Mouse (Mus musculus): Measurements from ENCODE around the gene Cacna1h. TPM values are rescaled to one million over a fixed set of nuclear protein-coding genes. Genes with fewer than 3 reads are reported as not detected.

Cacna1h gene
- polyA plus RNA-seq, 1 experiment from 2014 or later, result 8.8 TPM

- Histone ChIP-seq H3K27ac (replicated peaks in 1 of 2; ENCODE audit: control insufficient read depth in 1 of 2, insufficient read depth in 1 of 2, low read depth in 2 of 2, low read length in 2 of 2) (no peak overlapping the region), H3K4me3 (ENCODE audit: control insufficient read depth in 1 of 2, insufficient read depth in 1 of 2, low read depth in 1 of 2, low read length in 2 of 2) (no peak overlapping the region), H3K27me3 (ENCODE audit: control insufficient read depth, insufficient read depth, low read length) (no peaks in the 10 kb centered on the region), H3K4me2 (ENCODE audit: low read length) (no peak overlapping the region), H3K4me1 (ENCODE audit: control insufficient read depth in 2 of 2, insufficient read depth in 2 of 2, low read length in 2 of 2) (peaks cover 26 to 32% of the 10 kb centered on the region in 2 experiments), H3K36me3 (ENCODE audit: control insufficient read depth, insufficient read depth, low read length) (peaks cover 15% of the 10 kb centered on the region), H3K9ac (ENCODE audit: low read length) (no peak overlapping the region), H3K9me3 (ENCODE audit: control insufficient read depth, low read length) (no peaks in the 10 kb centered on the region)
- ATAC-seq (ENCODE audit: insufficient number of reproducible peaks, insufficient read depth, low FRiP score, low read depth), result no peak
- 49% methylated on average over 4 of the region's 4 CpGs for WGBS
Measured at GRCm38 (mm10) chr17:25401491-25401890, 32.1 kb downstream of the Cacna1h start.

GRCm38 (mm10) chr17:25400443-25400842 is 33.1 kb downstream of the Cacna1h start:
- Histone ChIP-seq H3K36me3 (ENCODE audit: control insufficient read depth, insufficient read depth, low read length) (peaks cover 25% of the 10 kb centered on the region), H3K9ac (ENCODE audit: low read length) (no peak overlapping the region), H3K4me2 (ENCODE audit: low read length) (no peak overlapping the region), H3K4me3 (ENCODE audit: control insufficient read depth in 1 of 2, insufficient read depth in 1 of 2, low read depth in 1 of 2, low read length in 2 of 2) (no peak overlapping the region), H3K27ac (replicated peaks in 1 of 2; ENCODE audit: control insufficient read depth in 1 of 2, insufficient read depth in 1 of 2, low read depth in 2 of 2, low read length in 2 of 2) (no peak overlapping the region), H3K27me3 (ENCODE audit: control insufficient read depth, insufficient read depth, low read length) (no peaks in the 10 kb centered on the region), H3K9me3 (ENCODE audit: control insufficient read depth, low read length) (no peaks in the 10 kb centered on the region), H3K4me1 (ENCODE audit: control insufficient read depth in 2 of 2, insufficient read depth in 2 of 2, low read length in 2 of 2) (peaks cover 16 to 22% of the 10 kb centered on the region in 2 experiments)
- no peak for ATAC-seq (ENCODE audit: insufficient number of reproducible peaks, insufficient read depth, low FRiP score, low read depth)
- 14% methylated on average over 7 of the region's 7 CpGs for WGBS

- Histone ChIP-seq H3K27me3 (ENCODE audit: control insufficient read depth, insufficient read depth, low read length) (no peaks in the 10 kb centered on the region), H3K27ac (replicated peaks in 1 of 2; ENCODE audit: control insufficient read depth in 1 of 2, insufficient read depth in 1 of 2, low read depth in 2 of 2, low read length in 2 of 2) (no peak overlapping the region), H3K4me3 (ENCODE audit: control insufficient read depth in 1 of 2, insufficient read depth in 1 of 2, low read depth in 1 of 2, low read length in 2 of 2) (no peak overlapping the region), H3K4me1 (ENCODE audit: control insufficient read depth in 2 of 2, insufficient read depth in 2 of 2, low read length in 2 of 2) (peaks cover 7 to 11% of the 10 kb centered on the region in 2 experiments; a peak in 3 of 4 replicates), H3K9me3 (ENCODE audit: control insufficient read depth, low read length) (no peaks in the 10 kb centered on the region), H3K4me2 (ENCODE audit: low read length) (no peak overlapping the region), H3K9ac (ENCODE audit: low read length) (no peak overlapping the region), H3K36me3 (ENCODE audit: control insufficient read depth, insufficient read depth, low read length) (peaks cover 34% of the 10 kb centered on the region)
- ATAC-seq (ENCODE audit: insufficient number of reproducible peaks, insufficient read depth, low FRiP score, low read depth), result no peak
- WGBS, result 63% methylated on average over 13 of the region's 13 CpGs
Measured at GRCm38 (mm10) chr17:25398520-25398838, 35.1 kb downstream of the Cacna1h start.

- Histone ChIP-seq H3K9ac (ENCODE audit: low read length) (no peak overlapping the region), H3K27ac (replicated peaks in 1 of 2; ENCODE audit: control insufficient read depth in 1 of 2, insufficient read depth in 1 of 2, low read depth in 2 of 2, low read length in 2 of 2) (no peak overlapping the region), H3K36me3 (ENCODE audit: control insufficient read depth, insufficient read depth, low read length) (peaks cover 39% of the 10 kb centered on the region), H3K27me3 (ENCODE audit: control insufficient read depth, insufficient read depth, low read length) (no peaks in the 10 kb centered on the region), H3K4me2 (ENCODE audit: low read length) (no peak overlapping the region), H3K4me3 (ENCODE audit: control insufficient read depth in 1 of 2, insufficient read depth in 1 of 2, low read depth in 1 of 2, low read length in 2 of 2) (no peak overlapping the region), H3K9me3 (ENCODE audit: control insufficient read depth, low read length) (no peaks in the 10 kb centered on the region), H3K4me1 (ENCODE audit: control insufficient read depth in 2 of 2, insufficient read depth in 2 of 2, low read length in 2 of 2) (peaks cover 7 to 11% of the 10 kb centered on the region in 2 experiments; a peak in 3 of 4 replicates)
- WGBS, result 31% methylated on average over 14 of the region's 14 CpGs
- ATAC-seq (ENCODE audit: insufficient number of reproducible peaks, insufficient read depth, low FRiP score, low read depth), result no peak
Measured at GRCm38 (mm10) chr17:25397804-25398519, 35.6 kb downstream of the Cacna1h start.

- Histone ChIP-seq H3K27me3 (ENCODE audit: control insufficient read depth, insufficient read depth, low read length) (no peaks in the 10 kb centered on the region), H3K9me3 (ENCODE audit: control insufficient read depth, low read length) (no peaks in the 10 kb centered on the region), H3K36me3 (ENCODE audit: control insufficient read depth, insufficient read depth, low read length) (peaks cover 73% of the 10 kb centered on the region), H3K27ac (replicated peaks in 1 of 2; ENCODE audit: control insufficient read depth in 1 of 2, insufficient read depth in 1 of 2, low read depth in 2 of 2, low read length in 2 of 2) (no peak overlapping the region), H3K9ac (ENCODE audit: low read length) (no peak overlapping the region), H3K4me1 (ENCODE audit: control insufficient read depth in 2 of 2, insufficient read depth in 2 of 2, low read length in 2 of 2) (peaks cover 7 to 11% of the 10 kb centered on the region in 2 experiments; a peak in 3 of 4 replicates), H3K4me2 (ENCODE audit: low read length) (no peak overlapping the region), H3K4me3 (ENCODE audit: control insufficient read depth in 1 of 2, insufficient read depth in 1 of 2, low read depth in 1 of 2, low read length in 2 of 2) (no peak overlapping the region)
- ATAC-seq (ENCODE audit: insufficient number of reproducible peaks, insufficient read depth, low FRiP score, low read depth), result no peak
- whole genome bisulfite sequencing, result 72% methylated on average over 4 of the region's 4 CpGs
Measured at GRCm38 (mm10) chr17:25394526-25394925, 39.1 kb downstream of the Cacna1h start.

DNA sequence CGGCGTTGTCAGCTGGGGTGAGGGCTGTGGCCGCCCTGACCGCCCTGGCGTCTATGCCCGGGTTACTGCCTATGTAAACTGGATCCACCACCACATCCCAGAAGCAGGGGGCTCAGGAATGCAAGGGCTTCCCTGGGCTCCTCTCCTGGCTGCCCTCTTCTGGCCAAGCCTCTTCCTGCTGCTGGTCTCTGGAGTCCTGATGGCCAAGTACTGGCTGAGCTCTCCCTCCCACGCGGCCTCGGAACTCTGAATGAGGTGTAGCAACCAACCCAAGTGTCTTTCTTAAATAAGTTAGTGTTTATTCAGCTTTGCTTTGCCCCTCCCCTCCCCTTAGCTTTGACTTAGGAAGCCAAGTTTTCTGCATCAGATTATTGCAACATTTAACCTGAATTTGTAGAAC is 59.6 kb downstream of the Cacna1h start:
- Histone ChIP-seq H3K27me3 (ENCODE audit: control insufficient read depth, insufficient read depth, low read length) (no peaks in the 10 kb centered on the region), H3K9me3 (ENCODE audit: control insufficient read depth, low read length) (no peaks in the 10 kb centered on the region), H3K4me3 (ENCODE audit: control insufficient read depth in 1 of 2, insufficient read depth in 1 of 2, low read depth in 1 of 2, low read length in 2 of 2) (no peak overlapping the region), H3K27ac (replicated peaks in 1 of 2; ENCODE audit: control insufficient read depth in 1 of 2, insufficient read depth in 1 of 2, low read depth in 2 of 2, low read length in 2 of 2) (no peak overlapping the region), H3K36me3 (ENCODE audit: control insufficient read depth, insufficient read depth, low read length) (peaks cover 41% of the 10 kb centered on the region), H3K4me2 (ENCODE audit: low read length) (no peak overlapping the region), H3K4me1 (ENCODE audit: control insufficient read depth in 2 of 2, insufficient read depth in 2 of 2, low read length in 2 of 2) (no peaks in the 10 kb centered on the region), H3K9ac (ENCODE audit: low read length) (no peak overlapping the region)
- WGBS, result 38% methylated on average over 9 of the region's 9 CpGs
- ATAC-seq (ENCODE audit: insufficient number of reproducible peaks, insufficient read depth, low FRiP score, low read depth), result no peak

DNA sequence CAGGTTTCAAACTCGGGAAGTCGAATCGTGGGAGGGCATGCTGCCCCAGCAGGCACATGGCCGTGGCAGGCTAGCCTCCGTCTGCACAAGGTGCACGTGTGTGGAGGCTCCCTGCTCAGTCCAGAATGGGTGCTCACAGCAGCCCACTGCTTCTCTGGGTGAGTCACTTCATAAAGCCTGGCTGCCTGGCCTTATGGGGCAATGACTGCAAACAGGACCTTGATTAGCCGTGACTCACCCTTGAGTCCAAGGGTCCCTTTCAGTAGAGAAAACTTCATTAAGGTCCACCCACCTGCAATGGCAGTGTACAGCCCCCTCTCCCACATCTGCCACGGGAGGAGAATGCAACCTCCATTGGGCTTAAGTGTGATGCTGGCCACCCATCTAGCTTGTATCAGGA is 61.1 kb downstream of the Cacna1h start:
- H3K4me3 ChIP-seq (ENCODE audit: control insufficient read depth in 1 of 2, insufficient read depth in 1 of 2, low read depth in 1 of 2, low read length in 2 of 2), result no peak overlapping the region
- no peak overlapping the region for H3K27ac ChIP-seq (replicated peaks in 1 of 2; ENCODE audit: control insufficient read depth in 1 of 2, insufficient read depth in 1 of 2, low read depth in 2 of 2, low read length in 2 of 2)
- H3K4me2 ChIP-seq (ENCODE audit: low read length), result no peak overlapping the region
- no peaks in the 10 kb centered on the region for H3K4me1 ChIP-seq (ENCODE audit: control insufficient read depth in 2 of 2, insufficient read depth in 2 of 2, low read length in 2 of 2)
- ATAC-seq (ENCODE audit: insufficient number of reproducible peaks, insufficient read depth, low FRiP score, low read depth), result no peak
- WGBS, result 65% methylated on average over 8 of the region's 8 CpGs
- H3K9ac ChIP-seq (ENCODE audit: low read length), result no peak overlapping the region
- H3K36me3 ChIP-seq (ENCODE audit: control insufficient read depth, insufficient read depth, low read length), result peaks cover 29% of the 10 kb centered on the region
- no peaks in the 10 kb centered on the region for H3K27me3 ChIP-seq (ENCODE audit: control insufficient read depth, insufficient read depth, low read length)
- H3K9me3 ChIP-seq (ENCODE audit: control insufficient read depth, low read length), result no peaks in the 10 kb centered on the region

DNA sequence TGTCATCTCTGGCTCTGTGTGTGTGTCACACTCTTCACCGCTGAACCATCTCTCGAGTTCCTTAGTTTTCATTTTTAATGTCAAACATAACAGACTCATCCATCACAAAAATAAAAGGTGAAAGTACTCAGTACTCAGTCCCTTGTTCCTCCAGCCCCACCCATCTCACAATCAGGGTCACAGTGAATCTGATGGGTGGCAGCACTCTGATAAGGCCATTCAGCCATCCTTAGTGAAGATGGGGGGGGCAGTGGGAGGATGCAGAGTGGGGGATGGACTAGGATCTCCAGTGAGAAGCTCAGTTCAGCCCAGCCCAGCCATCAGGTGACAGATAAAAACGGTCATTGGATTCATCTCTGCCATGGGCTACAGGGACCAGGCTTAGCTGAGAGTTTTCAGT is 64.6 kb downstream of the Cacna1h start, which contains the start of gene Tpsg1:
Tpsg1 (plus strand) TSS at position 301 of the 400 bp plus-strand sequence.
- Histone ChIP-seq H3K9me3 (ENCODE audit: control insufficient read depth, low read length) (no peaks in the 10 kb centered on the region), H3K4me1 (ENCODE audit: control insufficient read depth in 2 of 2, insufficient read depth in 2 of 2, low read length in 2 of 2) (no peaks in the 10 kb centered on the region), H3K27ac (replicated peaks in 1 of 2; ENCODE audit: control insufficient read depth in 1 of 2, insufficient read depth in 1 of 2, low read depth in 2 of 2, low read length in 2 of 2) (no peak within 1 kb of the TSS), H3K9ac (ENCODE audit: low read length) (no peak within 1 kb of the TSS), H3K4me3 (ENCODE audit: control insufficient read depth in 1 of 2, insufficient read depth in 1 of 2, low read depth in 1 of 2, low read length in 2 of 2) (no peak within 1 kb of the TSS), H3K36me3 (ENCODE audit: control insufficient read depth, insufficient read depth, low read length) (no peaks in the 10 kb centered on the region), H3K4me2 (ENCODE audit: low read length) (no peak within 1 kb of the TSS), H3K27me3 (ENCODE audit: control insufficient read depth, insufficient read depth, low read length) (0 out of 2 replicates have a peak, but pooled peaks cover 4% of the 10 kb centered on the region)
- WGBS, result 68% methylated on average over 3 of the region's 3 CpGs
- ATAC-seq (ENCODE audit: insufficient number of reproducible peaks, insufficient read depth, low FRiP score, low read depth), result no peak
